Mouse (Mus musculus) E14TG2a.4 (cell line): ENCODE results near the gene Tshz2.

Experiments
- CTCF ChIP-seq: conservative IDR thresholded peaks from 2 replicates; pipeline ENCODE4 v1.5.1; 2014; ENCODE audit warnings: low read length
- NANOG ChIP-seq: IDR thresholded peaks from 2 replicates; pipeline ENCODE4 v1.6.1; 2014; ENCODE audit warnings: borderline replicate concordance, low read length, mixed read lengths

GRCm38 (mm10) chr2:169586688-169587087, 46.1 kb upstream of the Tshz2 start:
- TF ChIP-seq CTCF: no peak
- TF ChIP-seq NANOG: no peak
